Mouse (Mus musculus) layer of hippocampus, adult 9-11 months (tissue): ENCODE data around the gene Med19.
A peak's percentile ranks its signal among the peaks of the same experiment; 100 is the strongest.
"Not testable (repeated sequence)": the region's sequence is repeated elsewhere in the genome, so short reads cannot be mapped to it uniquely, and the experiment has no call there.

ENCODE experiments used
- DNase-seq: peaks from one replicate; pipeline ENCODE4 v3.0.0; 2022

The Med19 gene

GRCm38 (mm10) chr2:84669828-84670568 lies 8.2 kb upstream of the Med19 start:
- DNase-seq, result peak; percentile 23

- DNase-seq, result peak; percentile 89
Observed at GRCm38 (mm10) chr2:84670569-84670933, 7.7 kb upstream of the Med19 start, which contains the start of gene Selenoh. Selenoh (minus strand) TSS chr2:84670770.

GRCm38 (mm10) chr2:84671535-84671934 lies 6.7 kb upstream of the Med19 start:
- not testable (repeated sequence) for DNase-seq

GRCm38 (mm10) chr2:84677270-84677967 lies 783 bp upstream of the Med19 start:
- no peak for DNase-seq

- DNase-seq, result no peak
Observed at GRCm38 (mm10) chr2:84679016-84679415, 814 bp downstream of the Med19 start, which contains the start of gene Tmx2. Tmx2 (minus strand) TSS chr2:84679140.

- DNase-seq, result no peak
Observed at GRCm38 (mm10) chr2:84682605-84683183, 4.5 kb downstream of the Med19 start.

- no peak for DNase-seq
Observed at GRCm38 (mm10) chr2:84688080-84688844, 10.1 kb downstream of the Med19 start.

GRCm38 (mm10) chr2:84690050-84690449 lies 11.8 kb downstream of the Med19 start:
- no peak for DNase-seq

GRCm38 (mm10) chr2:84695007-84695695 lies 16.9 kb downstream of the Med19 start:
- no peak for DNase-seq

GRCm38 (mm10) chr2:84703497-84703896 lies 25.3 kb downstream of the Med19 start:
- DNase-seq, result no peak

- DNase-seq, result no peak
Observed at GRCm38 (mm10) chr2:84704329-84704728, 26.1 kb downstream of the Med19 start.

- no peak for DNase-seq
Observed at GRCm38 (mm10) chr2:84705295-84705694, 27.1 kb downstream of the Med19 start.

GRCm38 (mm10) chr2:84707523-84707922 lies 29.3 kb downstream of the Med19 start:
- DNase-seq, result no peak

GRCm38 (mm10) chr2:84711898-84712297 lies 33.7 kb downstream of the Med19 start:
- DNase-seq, result no peak

- DNase-seq, result no peak
Observed at GRCm38 (mm10) chr2:84714422-84714810, 36.2 kb downstream of the Med19 start.

GRCm38 (mm10) chr2:84714811-84715561 lies 36.8 kb downstream of the Med19 start, which contains the start of gene Zdhhc5:
Zdhhc5 (minus strand) TSS chr2:84715180.
- DNase-seq, result peak; percentile 99

GRCm38 (mm10) chr2:84715562-84716361 lies 37.6 kb downstream of the Med19 start:
- DNase-seq, result peak; percentile 97

- no peak for DNase-seq
Observed at GRCm38 (mm10) chr2:84716423-84717355, 38.5 kb downstream of the Med19 start.

- DNase-seq, result no peak
Observed at GRCm38 (mm10) chr2:84717357-84717756, 39.2 kb downstream of the Med19 start.

- DNase-seq, result no peak
Observed at GRCm38 (mm10) chr2:84720718-84721117, 42.5 kb downstream of the Med19 start.
